Mouse (Mus musculus): ENCODE measurements around the gene Serpinb8. TPM values are rescaled to one million over a fixed set of nuclear protein-coding genes. Genes with fewer than 3 reads are reported as not detected.

Serpinb8 gene
- 10 to 100 TPM; 14.0 to 17.4 TPM for total RNA-seq (2021)

- DNase-seq (ENCODE audit: low spot score in 2 of 2): peak; percentile 55 to 86
- intact Hi-C loops (cut with DNase I): loop anchor here (1.0 to 10.0 kb wide), 2 partner anchors 9 to 345 kb away; no protein-coding TSS in a partner anchor
Measured at GRCm38 (mm10) chr1:107589691-107590470, at the start of gene Serpinb8. Gene Serpinb8, plus strand, starts transcription at chr1:107590006.

- intact Hi-C loops (cut with DNase I): loop anchor here (5.0 kb wide), 2 partner anchors 72 to 657 kb away; no protein-coding TSS in a partner anchor
- DNase-seq (ENCODE audit: low spot score in 2 of 2): no peak
Measured at GRCm38 (mm10) chr1:107559494-107559893, 30.3 kb upstream of the Serpinb8 start.

GRCm38 (mm10) chr1:107562110-107562509, 27.7 kb upstream of the Serpinb8 start:
- peak; percentile 29 to 69 for DNase-seq (ENCODE audit: low spot score in 2 of 2)
- intact Hi-C loops (cut with DNase I): loop anchor here (1.0 to 2.0 kb wide), 3 partner anchors 319 to 549 kb away; no protein-coding TSS in a partner anchor

GRCm38 (mm10) chr1:107565644-107566043, 24.2 kb upstream of the Serpinb8 start:
- DNase-seq (ENCODE audit: low spot score in 2 of 2): peak in 1 of 2 experiments; percentile 16
- intact Hi-C loops (cut with DNase I): loop anchor here (1.0 kb wide), 1 partner anchor 28 kb away; no protein-coding TSS in a partner anchor

- no peak for DNase-seq (ENCODE audit: low spot score in 2 of 2)
- intact Hi-C loops (cut with DNase I): no loop called here
Measured at GRCm38 (mm10) chr1:107576094-107576493, 13.7 kb upstream of the Serpinb8 start.

- intact Hi-C loops (cut with DNase I): no loop called here
- DNase-seq (ENCODE audit: low spot score in 2 of 2): no peak
Measured at GRCm38 (mm10) chr1:107577514-107577913, 12.3 kb upstream of the Serpinb8 start.

GRCm38 (mm10) chr1:107581220-107581619, 8.6 kb upstream of the Serpinb8 start:
- intact Hi-C loops (cut with DNase I): loop anchor here (1.0 kb wide), 1 partner anchor 9 kb away; the partner anchor contains the start of gene Serpinb8
- DNase-seq (ENCODE audit: low spot score in 2 of 2): peak; percentile 44 to 95

GRCm38 (mm10) chr1:107582900-107583299, 6.9 kb upstream of the Serpinb8 start:
- DNase-seq (ENCODE audit: low spot score in 2 of 2): no peak
- intact Hi-C loops (cut with DNase I): no loop called here

GRCm38 (mm10) chr1:107583958-107584376, 5.8 kb upstream of the Serpinb8 start:
- no peak for DNase-seq (ENCODE audit: low spot score in 2 of 2)
- intact Hi-C loops (cut with DNase I): no loop called here

- DNase-seq (ENCODE audit: low spot score in 2 of 2): no peak
- intact Hi-C loops (cut with DNase I): no loop called here
Measured at GRCm38 (mm10) chr1:107584932-107585331, 4.9 kb upstream of the Serpinb8 start.

GRCm38 (mm10) chr1:107586196-107586595, 3.6 kb upstream of the Serpinb8 start:
- DNase-seq (ENCODE audit: low spot score in 2 of 2): no peak
- intact Hi-C loops (cut with DNase I): no loop called here

GRCm38 (mm10) chr1:107588206-107588605, 1.6 kb upstream of the Serpinb8 start:
- no peak for DNase-seq (ENCODE audit: low spot score in 2 of 2)
- intact Hi-C loops (cut with DNase I): no loop called here

GRCm38 (mm10) chr1:107588642-107589041, 1.2 kb upstream of the Serpinb8 start:
- intact Hi-C loops (cut with DNase I): no loop called here
- DNase-seq (ENCODE audit: low spot score in 2 of 2): peak in 1 of 2 experiments; percentile 61

GRCm38 (mm10) chr1:107592644-107593043, 2.8 kb downstream of the Serpinb8 start:
- peak in 1 of 2 experiments; percentile 23 for DNase-seq (ENCODE audit: low spot score in 2 of 2)
- intact Hi-C loops (cut with DNase I): loop anchor here (1.0 to 10.0 kb wide), 2 partner anchors 27 to 348 kb away; no protein-coding TSS in a partner anchor

- intact Hi-C loops (cut with DNase I): loop anchor here (1.0 to 10.0 kb wide), 2 partner anchors 28 to 349 kb away; no protein-coding TSS in a partner anchor
- peak in 1 of 2 experiments; percentile 34 for DNase-seq (ENCODE audit: low spot score in 2 of 2)
Measured at GRCm38 (mm10) chr1:107593469-107593868, 3.7 kb downstream of the Serpinb8 start.

- DNase-seq (ENCODE audit: low spot score in 2 of 2): no peak
- intact Hi-C loops (cut with DNase I): loop anchor here (10.0 kb wide), 1 partner anchor 352 kb away; no protein-coding TSS in a partner anchor
Measured at GRCm38 (mm10) chr1:107596874-107597273, 7.1 kb downstream of the Serpinb8 start.

- peak in 1 of 2 experiments; percentile 58 for DNase-seq (ENCODE audit: low spot score in 2 of 2)
- intact Hi-C loops (cut with DNase I): loop anchor here (1.0 to 10.0 kb wide), 2 partner anchors 34 to 354 kb away; no protein-coding TSS in a partner anchor
Measured at GRCm38 (mm10) chr1:107598476-107598875, 8.7 kb downstream of the Serpinb8 start.

- intact Hi-C loops (cut with DNase I): no loop called here
- DNase-seq (ENCODE audit: low spot score in 2 of 2): no peak
Measured at GRCm38 (mm10) chr1:107608942-107609341, 19.1 kb downstream of the Serpinb8 start.

- DNase-seq (ENCODE audit: low spot score in 2 of 2): no peak
- intact Hi-C loops (cut with DNase I): no loop called here
Measured at GRCm38 (mm10) chr1:107614087-107614486, 24.3 kb downstream of the Serpinb8 start.

- DNase-seq (ENCODE audit: low spot score in 2 of 2): no peak
- intact Hi-C loops (cut with DNase I): no loop called here
Measured at GRCm38 (mm10) chr1:107622017-107622416, 32.2 kb downstream of the Serpinb8 start.
